Mouse (Mus musculus) embryonic facial prominence, embryonic 13.5 days (tissue): ENCODE data around the gene Csde1. TPM values are rescaled to one million over a fixed set of nuclear protein-coding genes. Genes with fewer than 3 reads are reported as not detected.

Source experiments
- ATAC-seq: fragments of 200-750 bp; cut with Nextera tagmentation; 2 replicates; pipeline ENCODE4 v1.8.0; 2017; ENCODE audit warnings: low read depth; ENCODE audit not compliant: insufficient number of reproducible peaks, insufficient read depth, low FRiP score, low TSS enrichment
- H3K27ac ChIP-seq: fragments of 300-500 bp; sonication (generic); 2 replicates; pipeline ENCODE4 v1.5.1; 2015; ENCODE audit warnings: moderate library complexity, mild to moderate bottlenecking, inconsistent platforms
- H3K27me3 ChIP-seq: fragments of 300-500 bp; sonication (generic); 2 replicates; pipeline ENCODE4 v1.6.1; 2015; ENCODE audit warnings: mild to moderate bottlenecking, inconsistent platforms
- H3K36me3 ChIP-seq: fragments of 300-500 bp; sonication (generic); 2 replicates; pipeline ENCODE4 v1.6.1; 2015; ENCODE audit warnings: mild to moderate bottlenecking, inconsistent platforms
- H3K4me1 ChIP-seq: fragments of 300-500 bp; sonication (generic); 2 replicates; pipeline ENCODE4 v1.6.1; 2015; ENCODE audit warnings: inconsistent platforms
- H3K4me2 ChIP-seq: fragments of 300-500 bp; sonication (generic); 2 replicates; pipeline ENCODE4 v1.6.1; 2015; ENCODE audit warnings: moderate library complexity, mild to moderate bottlenecking, inconsistent platforms
- H3K4me3 ChIP-seq: fragments of 300-500 bp; sonication (generic); 2 replicates; pipeline ENCODE4 v1.5.1; 2015; ENCODE audit warnings: mild to moderate bottlenecking, inconsistent platforms
- H3K9ac ChIP-seq: fragments of 300-500 bp; sonication (generic); 2 replicates; pipeline ENCODE4 v1.6.1; 2015; ENCODE audit warnings: mild to moderate bottlenecking, inconsistent platforms
- H3K9me3 ChIP-seq: fragments of 300-500 bp; sonication (generic); 2 replicates; pipeline ENCODE4 v1.6.1; 2016; ENCODE audit warnings: inconsistent platforms
- WGBS: fragments of 180-500 bp; shearing (Covaris S2); methylation state at CpG from one replicate; pipeline ENCODE4 v1.1.7; 2015; ENCODE audit warnings: mixed read lengths; 5-methylcytosine and 5-hydroxymethylcytosine counted together
- polyA plus RNA-seq: library from polyadenylated mRNA; unstranded; fragments of >200 nt; fragmentation: Nextera tagmentation; extraction: Ambion mirVana; gene quantifications from 2 replicates; pipeline ENCODE4 v1.2.1, GENCODE M21; 2015

Gene Csde1
- polyA plus RNA-seq, 1 experiment from 2014 or later: 396 TPM

- Histone ChIP-seq H3K9ac (no peak overlapping the region), H3K27me3 (no peaks in the 10 kb centered on the region), H3K27ac (no peak overlapping the region), H3K36me3 (peaks cover 44% of the 10 kb centered on the region), H3K4me1 (no peaks in the 10 kb centered on the region), H3K9me3 (no peaks in the 10 kb centered on the region), H3K4me2 (no peak overlapping the region), H3K4me3 (no peak overlapping the region)
- ATAC-seq: no peak
- 77% methylated on average over 6 of the region's 6 CpGs for WGBS
These were observed 48.7 kb downstream of the Csde1 start for GRCm38 (mm10) chr3:103068971-103069370.

GRCm38 (mm10) chr3:103073771-103074170 lies 53.5 kb downstream of the Csde1 start, which contains the start of gene Ampd1:
TSS of gene Ampd1 (plus strand) at chr3:103074014.
- Histone ChIP-seq H3K9me3 (no peaks in the 10 kb centered on the region), H3K9ac (no peak within 1 kb of the TSS), H3K4me2 (no peak within 1 kb of the TSS), H3K27ac (no peak within 1 kb of the TSS), H3K4me3 (no peak within 1 kb of the TSS), H3K36me3 (peaks cover 4% of the 10 kb centered on the region), H3K4me1 (no peaks in the 10 kb centered on the region), H3K27me3 (no peaks in the 10 kb centered on the region)
- ATAC-seq: no peak
- WGBS: 62% methylated on average over 5 of the region's 5 CpGs

- Histone ChIP-seq H3K36me3 (no peaks in the 10 kb centered on the region), H3K9ac (no peak overlapping the region), H3K27ac (no peak overlapping the region), H3K9me3 (no peaks in the 10 kb centered on the region), H3K27me3 (no peaks in the 10 kb centered on the region), H3K4me1 (no peaks in the 10 kb centered on the region), H3K4me2 (no peak overlapping the region), H3K4me3 (no peak overlapping the region)
- no peak for ATAC-seq
- 81% methylated on average over 9 of the region's 9 CpGs for WGBS
These were observed 55.6 kb downstream of the Csde1 start for GRCm38 (mm10) chr3:103075871-103076270.

GRCm38 (mm10) chr3:103076476-103076875 lies 56.2 kb downstream of the Csde1 start:
- Histone ChIP-seq H3K4me2 (no peak overlapping the region), H3K9ac (no peak overlapping the region), H3K4me1 (no peaks in the 10 kb centered on the region), H3K36me3 (no peaks in the 10 kb centered on the region), H3K27ac (no peak overlapping the region), H3K9me3 (no peaks in the 10 kb centered on the region), H3K27me3 (no peaks in the 10 kb centered on the region), H3K4me3 (no peak overlapping the region)
- 83% methylated on average over 9 of the region's 9 CpGs for WGBS
- no peak for ATAC-seq

- Histone ChIP-seq H3K4me1 (no peaks in the 10 kb centered on the region), H3K4me2 (no peak overlapping the region), H3K27ac (no peak overlapping the region), H3K4me3 (no peak overlapping the region), H3K36me3 (no peaks in the 10 kb centered on the region), H3K9ac (no peak overlapping the region), H3K27me3 (no peaks in the 10 kb centered on the region), H3K9me3 (no peaks in the 10 kb centered on the region)
- ATAC-seq: no peak
- WGBS: 83% methylated on average over 9 of the region's 9 CpGs
These were observed 59.1 kb downstream of the Csde1 start for GRCm38 (mm10) chr3:103079301-103079700.

- Histone ChIP-seq H3K4me3 (no peak overlapping the region), H3K9ac (no peak overlapping the region), H3K4me2 (no peak overlapping the region), H3K36me3 (no peaks in the 10 kb centered on the region), H3K27ac (no peak overlapping the region), H3K27me3 (no peaks in the 10 kb centered on the region), H3K4me1 (no peaks in the 10 kb centered on the region), H3K9me3 (no peaks in the 10 kb centered on the region)
- no peak for ATAC-seq
- WGBS: 37% methylated on average over 11 of the region's 11 CpGs
These were observed 60.8 kb downstream of the Csde1 start for GRCm38 (mm10) chr3:103081051-103081450.

- H3K4me3 ChIP-seq: no peak overlapping the region
- WGBS: 84% methylated on average over 17 of the region's 17 CpGs
- ATAC-seq: no peak
- H3K4me1 ChIP-seq: no peaks in the 10 kb centered on the region
- no peak overlapping the region for H3K27ac ChIP-seq
- no peak overlapping the region for H3K9ac ChIP-seq
- H3K27me3 ChIP-seq: no peaks in the 10 kb centered on the region
- no peak overlapping the region for H3K4me2 ChIP-seq
- no peaks in the 10 kb centered on the region for H3K9me3 ChIP-seq
- no peaks in the 10 kb centered on the region for H3K36me3 ChIP-seq
These were observed 61.7 kb downstream of the Csde1 start for GRCm38 (mm10) chr3:103081861-103082453.

GRCm38 (mm10) chr3:103082761-103083160 lies 62.5 kb downstream of the Csde1 start:
- 82% methylated on average over 5 of the region's 5 CpGs for WGBS
- H3K4me2 ChIP-seq: no peak overlapping the region
- ATAC-seq: no peak

GRCm38 (mm10) chr3:103085986-103086385 lies 65.8 kb downstream of the Csde1 start:
- no peaks in the 10 kb centered on the region for H3K9me3 ChIP-seq
- H3K36me3 ChIP-seq: no peaks in the 10 kb centered on the region
- no peaks in the 10 kb centered on the region for H3K4me1 ChIP-seq
- WGBS: 81% methylated on average over 3 of the region's 3 CpGs
- no peak overlapping the region for H3K4me3 ChIP-seq
- no peak overlapping the region for H3K27ac ChIP-seq
- H3K27me3 ChIP-seq: no peaks in the 10 kb centered on the region
- ATAC-seq: no peak
- no peak overlapping the region for H3K4me2 ChIP-seq
- H3K9ac ChIP-seq: no peak overlapping the region

More at GRCm38 (mm10) chr3:103082761-103083160, 62.5 kb downstream of the Csde1 start:
- no peak overlapping the region for H3K4me3 ChIP-seq
- H3K36me3 ChIP-seq: no peaks in the 10 kb centered on the region
- no peaks in the 10 kb centered on the region for H3K9me3 ChIP-seq
- H3K27me3 ChIP-seq: no peaks in the 10 kb centered on the region
- no peak overlapping the region for H3K9ac ChIP-seq
- H3K4me1 ChIP-seq: no peaks in the 10 kb centered on the region
- no peak overlapping the region for H3K27ac ChIP-seq

- Histone ChIP-seq H3K4me1 (no peaks in the 10 kb centered on the region), H3K27ac (no peak overlapping the region), H3K9me3 (no peaks in the 10 kb centered on the region), H3K27me3 (no peaks in the 10 kb centered on the region), H3K4me3 (no peak overlapping the region), H3K36me3 (no peaks in the 10 kb centered on the region), H3K9ac (no peak overlapping the region), H3K4me2 (no peak overlapping the region)
- 100% methylated on average over 2 of the region's 2 CpGs for WGBS
- ATAC-seq: no peak
These were observed 71.5 kb downstream of the Csde1 start for GRCm38 (mm10) chr3:103091753-103092152.

- no peak overlapping the region for H3K9ac ChIP-seq
- 0 out of 2 replicates have a peak, but pooled peaks cover 7% of the 10 kb centered on the region for H3K4me1 ChIP-seq
- H3K4me3 ChIP-seq: no peak overlapping the region
- no peaks in the 10 kb centered on the region for H3K9me3 ChIP-seq
- no peak for ATAC-seq
- H3K36me3 ChIP-seq: no peaks in the 10 kb centered on the region
- no peaks in the 10 kb centered on the region for H3K27me3 ChIP-seq
- whole genome bisulfite sequencing: 78% methylated on average over 23 of the region's 23 CpGs
- no peak overlapping the region for H3K27ac ChIP-seq
- H3K4me2 ChIP-seq: no peak overlapping the region
These were observed 78.4 kb downstream of the Csde1 start for GRCm38 (mm10) chr3:103098662-103099061.

- no peak overlapping the region for H3K27ac ChIP-seq
- no peak overlapping the region for H3K9ac ChIP-seq
- ATAC-seq: no peak
- no peaks in the 10 kb centered on the region for H3K36me3 ChIP-seq
- H3K9me3 ChIP-seq: no peaks in the 10 kb centered on the region
- 82% methylated on average over 6 of the region's 6 CpGs for WGBS
- no peak overlapping the region for H3K4me3 ChIP-seq
- H3K27me3 ChIP-seq: no peaks in the 10 kb centered on the region
- H3K4me1 ChIP-seq: 0 out of 2 replicates have a peak, but pooled peaks cover 7% of the 10 kb centered on the region
- no peak overlapping the region for H3K4me2 ChIP-seq
These were observed 79.4 kb downstream of the Csde1 start for GRCm38 (mm10) chr3:103099667-103100066.
